Comparison of ENCODE assay signal across 18 mouse cellular contexts in the genomic region with DNA sequence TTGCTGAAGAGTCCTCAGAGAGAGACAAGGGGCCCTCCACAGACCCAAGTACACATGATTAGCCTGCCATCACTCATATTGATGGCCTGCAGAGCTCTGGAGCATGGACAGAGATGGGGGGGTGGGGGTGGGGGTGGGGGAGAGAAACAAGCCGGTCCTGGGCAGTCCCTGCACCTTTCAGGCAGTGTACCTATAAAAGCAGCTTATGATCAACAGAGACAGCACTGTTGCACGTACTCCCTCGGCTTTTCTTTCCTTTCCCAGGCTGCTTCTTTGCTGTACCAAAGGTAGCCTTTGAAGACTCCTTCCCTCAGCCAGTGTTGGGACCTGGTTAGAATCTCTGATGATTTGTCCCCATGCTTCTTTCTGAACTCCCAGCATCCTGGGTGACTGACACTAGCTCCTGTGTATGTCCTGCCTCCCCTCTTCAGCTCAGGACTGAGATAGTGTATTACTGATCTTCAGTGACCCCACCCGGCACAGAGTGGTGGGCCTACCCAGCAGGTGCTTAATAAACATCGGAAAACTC. TPM values are rescaled to one million over a fixed set of nuclear protein-coding genes. Genes with fewer than 3 reads are reported as not detected.
DNase-seq lines count a peak whose midpoint lies in the region; ATAC-seq lines count a peak whose summit lies in the region.
"Had no signal": no experiment of that assay in that cellular context is flagged by ENCODE, and none has a peak within 500 bp of the region (broad histone marks: within the 10 kb centered on the region; RNA-seq: fewer than 3 reads in every experiment).

No protein-coding gene starts in this region.

- H3K9ac ChIP-seq in kidney, embryonic 14.5 days (ENCODE audit: low read depth, low read length): no peak overlapping the region
- no peak overlapping the region for H3K9ac ChIP-seq in hindbrain, embryonic 11.5 days (ENCODE audit: low read depth, low read length)
- peak overlapping the region; percentile 34 for H3K9ac ChIP-seq in midbrain, embryonic 14.5 days (replicated peaks; ENCODE audit: low read length)
- H3K9ac ChIP-seq: liver, embryonic 15.5 days had no signal

- H3K27ac ChIP-seq in kidney, embryonic 14.5 days (ENCODE audit: low read depth, low read length): no peak overlapping the region
- H3K27ac ChIP-seq in embryonic facial prominence, embryonic 10.5 days (replicated peaks): peak overlapping the region; percentile 41
- H3K27ac ChIP-seq in hindbrain, embryonic 11.5 days (ENCODE audit: low read depth, low read length): peak overlapping the region; percentile 3; the same call in 1 of the 2 replicates
- H3K27ac ChIP-seq in midbrain, embryonic 14.5 days (replicated peaks; ENCODE audit: low read depth, low read length): peak overlapping the region; percentile 74
- H3K27ac ChIP-seq: embryonic facial prominence, embryonic 13.5 days; liver, embryonic 15.5 days had no signal

- 21% methylated on average over 5 of the region's 5 CpGs for WGBS in kidney, embryonic 14.5 days
- WGBS in embryonic facial prominence, embryonic 10.5 days: 17% methylated on average over 5 of the region's 5 CpGs
- 19% methylated on average over 5 of the region's 5 CpGs for WGBS in hindbrain, embryonic 11.5 days
- WGBS in midbrain, embryonic 14.5 days: 12% methylated on average over 5 of the region's 5 CpGs

- ATAC-seq in kidney, embryonic 14.5 days (ENCODE audit: low FRiP score, low TSS enrichment): peak; percentile 53
- peak; percentile 20 for ATAC-seq in hindbrain, embryonic 11.5 days (ENCODE audit: low FRiP score)
- peak; percentile 28; the same call in 1 of the 2 replicates for ATAC-seq in midbrain, embryonic 14.5 days (ENCODE audit: low FRiP score, low TSS enrichment)

- 0 out of 2 replicates have a peak, but pooled peaks cover under 1% of the 10 kb centered on the region for H3K27me3 ChIP-seq in kidney, embryonic 14.5 days (ENCODE audit: control insufficient read depth, insufficient read depth, low read length)
- peaks cover 41% of the 10 kb centered on the region for H3K27me3 ChIP-seq in embryonic facial prominence, embryonic 10.5 days (replicated peaks; ENCODE audit: low read depth, poor library complexity, severe bottlenecking)
- H3K27me3 ChIP-seq in hindbrain, embryonic 11.5 days (ENCODE audit: control insufficient read depth, insufficient read depth, low read length): 0 out of 2 replicates have a peak, but pooled peaks cover 2% of the 10 kb centered on the region
- H3K27me3 ChIP-seq in midbrain, embryonic 14.5 days (ENCODE audit: control insufficient read depth, insufficient read depth, low read length): no peaks in the 10 kb centered on the region
- H3K27me3 ChIP-seq: liver, embryonic 15.5 days had no signal

- no peak overlapping the region for H3K4me2 ChIP-seq in kidney, embryonic 14.5 days (replicated peaks; ENCODE audit: low read depth, low read length)
- H3K4me2 ChIP-seq in hindbrain, embryonic 11.5 days (replicated peaks; ENCODE audit: low read depth, low read length): no peak overlapping the region
- peak overlapping the region; percentile 17; the same call in 1 of the 2 replicates for H3K4me2 ChIP-seq in midbrain, embryonic 14.5 days (ENCODE audit: low read length)
- H3K4me2 ChIP-seq: embryonic facial prominence, embryonic 13.5 days; heart, embryonic 12.5 days; liver, embryonic 15.5 days had no signal

- no peaks in the 10 kb centered on the region for H3K36me3 ChIP-seq in kidney, embryonic 14.5 days (ENCODE audit: control insufficient read depth, insufficient read depth, low read length)
- no peaks in the 10 kb centered on the region for H3K36me3 ChIP-seq in embryonic facial prominence, embryonic 10.5 days (replicated peaks)
- no peaks in the 10 kb centered on the region for H3K36me3 ChIP-seq in hindbrain, embryonic 11.5 days (ENCODE audit: control insufficient read depth, insufficient read depth, low read length)
- no peaks in the 10 kb centered on the region for H3K36me3 ChIP-seq in midbrain, embryonic 14.5 days (ENCODE audit: control insufficient read depth, insufficient read depth, low read length)
- H3K36me3 ChIP-seq: embryonic facial prominence, embryonic 13.5 days; G1E; heart, embryonic 12.5 days; liver, embryonic 15.5 days had no signal

- peaks cover 10% of the 10 kb centered on the region for H3K4me1 ChIP-seq in kidney, embryonic 14.5 days (ENCODE audit: control insufficient read depth, insufficient read depth, low read length)
- peaks cover 21% of the 10 kb centered on the region for H3K4me1 ChIP-seq in embryonic facial prominence, embryonic 10.5 days
- peaks cover 5% of the 10 kb centered on the region for H3K4me1 ChIP-seq in hindbrain, embryonic 11.5 days (replicated peaks; ENCODE audit: control insufficient read depth, insufficient read depth, low read length)
- peaks cover 19% of the 10 kb centered on the region for H3K4me1 ChIP-seq in midbrain, embryonic 14.5 days (ENCODE audit: control insufficient read depth, insufficient read depth, low read length)
- H3K4me1 ChIP-seq: embryonic facial prominence, embryonic 13.5 days had no signal

- H3K4me3 ChIP-seq in kidney, embryonic 14.5 days (ENCODE audit: low read length): no peak overlapping the region
- H3K4me3 ChIP-seq in embryonic facial prominence, embryonic 10.5 days: no peak overlapping the region
- H3K4me3 ChIP-seq in hindbrain, embryonic 11.5 days (ENCODE audit: low read depth, low read length): no peak overlapping the region
- no peak overlapping the region for H3K4me3 ChIP-seq in midbrain, embryonic 14.5 days (replicated peaks; ENCODE audit: low read depth, low read length)
- H3K4me3 ChIP-seq: embryonic facial prominence, embryonic 13.5 days; heart, embryonic 12.5 days; liver, embryonic 15.5 days; myocyte had no signal

- H3K9me3 ChIP-seq in kidney, embryonic 14.5 days (ENCODE audit: control insufficient read depth, low read length): no peaks in the 10 kb centered on the region
- no peaks in the 10 kb centered on the region for H3K9me3 ChIP-seq in embryonic facial prominence, embryonic 10.5 days
- no peaks in the 10 kb centered on the region for H3K9me3 ChIP-seq in hindbrain, embryonic 11.5 days (ENCODE audit: control insufficient read depth, low read length)
- H3K9me3 ChIP-seq in midbrain, embryonic 14.5 days (ENCODE audit: control insufficient read depth, low read length): no peaks in the 10 kb centered on the region
- H3K9me3 ChIP-seq: embryonic facial prominence, embryonic 13.5 days; G1E; heart, embryonic 12.5 days; liver, embryonic 15.5 days had no signal

- DNase-seq in kidney, postnatal 36 days: no peak
- no peak for DNase-seq in embryonic facial prominence, embryonic 10.5 days (ENCODE audit: low spot score)
- DNase-seq in hindbrain, embryonic 11.5 days (ENCODE audit: low spot score): no peak
- peak; percentile 31 for DNase-seq in midbrain, embryonic 14.5 days
- no peak for DNase-seq in left cerebral cortex, adult 9 months (ENCODE audit: low spot score in 2 of 2)
- DNase-seq in adrenal gland, postnatal 4 days (ENCODE audit: low spot score in 2 of 2): no peak
- DNase-seq: adrenal gland, postnatal 25 days; cerebellum, postnatal 36 days; thymus, postnatal 4 days had no signal

RNA-seq across cellular contexts. Expression of gene Pdzk1ip1, which starts 8.6 kb away (rescaled TPM):
- 87.9 and 90.5 TPM in 2 replicates for polyA plus RNA-seq in kidney, embryonic 14.5 days (2014; fragmentation: Nextera tagmentation; extraction: Ambion mirVana)
- polyA plus RNA-seq in embryonic facial prominence, embryonic 10.5 days (2016; fragmentation: Nextera tagmentation; extraction: Ambion mirVana): 6.3 and 6.7 TPM in 2 replicates
- polyA plus RNA-seq in hindbrain, embryonic 11.5 days (2014; fragmentation: Nextera tagmentation; extraction: Ambion mirVana): 12.8 and 16.0 TPM in 2 replicates
- 2.0 and 4.5 TPM in 2 replicates for polyA plus RNA-seq in midbrain, embryonic 14.5 days (2014; fragmentation: Nextera tagmentation; extraction: Ambion mirVana)
- 10 to 100 TPM in 1 of 2 experiments, 1 to 10 TPM in 1; 3.2 to 46.4 TPM for total RNA-seq in adrenal gland, postnatal 4 days (2021)
- polyA plus RNA-seq: C2C12 had no signal

RNA-seq across cellular contexts. Expression of gene Tal1, which starts 23.7 kb away (rescaled TPM):
- 1.7 and 2.0 TPM in 2 replicates for polyA plus RNA-seq in kidney, embryonic 14.5 days (2014; fragmentation: Nextera tagmentation; extraction: Ambion mirVana)
- polyA plus RNA-seq in embryonic facial prominence, embryonic 10.5 days (2016; fragmentation: Nextera tagmentation; extraction: Ambion mirVana): 1.7 and 1.9 TPM in 2 replicates
- 8.6 and 10.3 TPM in 2 replicates for polyA plus RNA-seq in hindbrain, embryonic 11.5 days (2014; fragmentation: Nextera tagmentation; extraction: Ambion mirVana)
- 23.1 and 23.8 TPM in 2 replicates for polyA plus RNA-seq in midbrain, embryonic 14.5 days (2014; fragmentation: Nextera tagmentation; extraction: Ambion mirVana)
- 10 to 100 TPM in 1 of 2 experiments, 1 to 10 TPM in 1; 6.3 to 11.3 TPM for total RNA-seq in adrenal gland, postnatal 4 days (2021)
- polyA plus RNA-seq: myocyte had no signal

RNA-seq across cellular contexts. Expression of gene Cyp4x1, which starts 54.2 kb away (rescaled TPM):
- polyA plus RNA-seq in kidney, embryonic 14.5 days (2014; fragmentation: Nextera tagmentation; extraction: Ambion mirVana): 0.37 and 0.54 TPM in 2 replicates
- polyA plus RNA-seq in embryonic facial prominence, embryonic 10.5 days (2016; fragmentation: Nextera tagmentation; extraction: Ambion mirVana): 0.24 and 0.25 TPM in 2 replicates
- polyA plus RNA-seq in hindbrain, embryonic 11.5 days (2014; fragmentation: Nextera tagmentation; extraction: Ambion mirVana): 0.75 and 0.79 TPM in 2 replicates
- 7.0 and 10.8 TPM in 2 replicates for polyA plus RNA-seq in midbrain, embryonic 14.5 days (2014; fragmentation: Nextera tagmentation; extraction: Ambion mirVana)
- total RNA-seq in adrenal gland, postnatal 4 days (2021): under 1 TPM; 0.23 to 0.28 TPM
- total RNA-seq: adrenal gland, postnatal 25 days; gastrocnemius, postnatal 14 days had no signal
- polyA plus RNA-seq: C2C12; G1E; myocyte; small intestine, adult 2 months had no signal
